Mouse (Mus musculus) lung, embryonic 14.5 days (tissue): ENCODE measurements around the gene Ncoa3. TPM values are rescaled to one million over a fixed set of nuclear protein-coding genes. Genes with fewer than 3 reads are reported as not detected.

Source experiments
- ATAC-seq: fragments of 200-750 bp; cut with Nextera tagmentation; 2 replicates; pipeline ENCODE4 v1.8.0; 2017; ENCODE audit warnings: mild to moderate bottlenecking, moderate TSS enrichment, moderate library complexity; ENCODE audit not compliant: insufficient read depth
- DNase-seq: peaks from one replicate; pipeline ENCODE4 v3.0.0-alpha.2; 2015
- H3K27ac ChIP-seq: fragments of 300-500 bp; sonication (generic); 2 replicates; pipeline ENCODE4 v1.5.1; 2014; ENCODE audit warnings: low read depth, mild to moderate bottlenecking, moderate library complexity
- H3K27me3 ChIP-seq: fragments of 300-500 bp; sonication (generic); 2 replicates; pipeline ENCODE4 v1.6.1; 2014; ENCODE audit warnings: low read length, control low read depth; ENCODE audit not compliant: insufficient read depth
- H3K36me3 ChIP-seq: fragments of 300-500 bp; sonication (generic); 2 replicates; pipeline ENCODE4 v1.6.1; 2014; ENCODE audit warnings: control low read depth; ENCODE audit not compliant: insufficient read depth
- H3K4me1 ChIP-seq: fragments of 300-500 bp; sonication (generic); 2 replicates; pipeline ENCODE4 v1.6.1; 2014; ENCODE audit warnings: antibody characterized with exemption, control low read depth; ENCODE audit not compliant: insufficient read depth
- H3K4me2 ChIP-seq: fragments of 300-500 bp; sonication (generic); 2 replicates; pipeline ENCODE4 v1.6.1; 2014; ENCODE audit warnings: mild to moderate bottlenecking
- H3K4me3 ChIP-seq: fragments of 300-500 bp; sonication (generic); 2 replicates; pipeline ENCODE4 v1.5.1; 2014; ENCODE audit warnings: low read depth, low read length
- H3K9ac ChIP-seq: fragments of 300-500 bp; sonication (generic); 2 replicates; pipeline ENCODE4 v1.6.1; 2014
- H3K9me3 ChIP-seq: fragments of 300-500 bp; sonication (generic); 2 replicates; pipeline ENCODE4 v1.6.1; 2016; ENCODE audit warnings: low read depth, low read length, control low read depth
- CTCF ChIP-seq: IDR thresholded peaks from 2 replicates; pipeline ENCODE4 v1.5.1; 2016; ENCODE audit warnings: antibody characterized with exemption, low read depth
- WGBS: fragments of 180-500 bp; shearing (Covaris S2); extraction: QIAGEN DNeasy Blood & Tissue Kit; methylation state at CpG from one replicate; pipeline ENCODE4 v1.1.7; 2014; 5-methylcytosine and 5-hydroxymethylcytosine counted together
- polyA plus RNA-seq: library from polyadenylated mRNA; unstranded; fragments of >200 nt; fragmentation: Nextera tagmentation; extraction: Ambion mirVana; gene quantifications from 2 replicates; pipeline ENCODE4 v1.2.1, GENCODE M21; 2014

The Ncoa3 gene
- polyA plus RNA-seq, 1 experiment from 2014 or later = 17.4 TPM

DNA sequence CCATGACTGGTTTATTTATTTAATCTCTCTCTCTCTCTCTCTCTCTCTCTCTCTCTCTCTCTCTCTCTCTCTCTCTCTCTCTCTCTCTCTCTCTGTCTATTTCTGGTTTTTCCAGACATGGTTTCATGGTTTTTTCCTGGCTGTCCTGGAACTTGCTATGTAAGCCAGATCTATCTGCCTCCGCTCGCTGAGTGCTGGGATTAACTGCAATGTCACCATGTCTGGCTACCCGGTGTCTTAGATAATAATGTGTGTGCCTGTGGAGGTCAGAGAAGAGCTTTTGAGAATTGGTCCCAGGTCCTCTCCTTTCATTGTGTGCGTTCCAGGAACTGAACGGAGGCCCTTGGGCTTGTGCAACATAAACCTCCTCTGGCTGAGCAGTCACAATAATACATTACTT lies 29.6 kb upstream of the Ncoa3 start:
- no peaks in the 10 kb centered on the region for H3K9me3 ChIP-seq
- H3K4me3 ChIP-seq = no peak overlapping the region
- no peaks in the 10 kb centered on the region for H3K4me1 ChIP-seq
- H3K27ac ChIP-seq = no peak overlapping the region
- no peak for TF ChIP-seq CTCF
- no peak for DNase-seq
- 74% methylated on average over 5 of the region's 5 CpGs for WGBS
- H3K27me3 ChIP-seq = no peaks in the 10 kb centered on the region
- no peak for ATAC-seq
- H3K36me3 ChIP-seq = no peaks in the 10 kb centered on the region
- H3K4me2 ChIP-seq = no peak overlapping the region
- no peak overlapping the region for H3K9ac ChIP-seq

DNA sequence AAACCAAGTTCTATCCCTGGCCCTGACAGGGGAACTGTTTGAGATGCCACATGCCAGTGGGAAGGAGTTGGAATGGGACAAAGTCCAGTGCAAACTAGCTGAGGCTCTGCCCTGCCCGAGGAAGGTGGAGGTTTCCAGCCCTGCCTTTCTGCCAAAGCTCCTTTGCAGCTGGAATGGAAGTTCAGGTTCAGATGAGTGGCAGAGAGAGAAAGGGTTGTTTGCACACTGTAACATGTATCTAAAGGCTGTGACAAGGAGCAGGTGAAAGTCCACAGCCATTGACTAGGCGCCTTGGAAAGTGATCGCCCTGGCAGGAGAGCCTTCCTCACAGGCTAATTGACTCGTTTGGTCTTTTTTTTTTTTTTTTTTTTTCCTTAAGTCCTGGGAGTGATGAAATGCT lies 28.3 kb upstream of the Ncoa3 start:
- Histone ChIP-seq H3K4me1 (0 out of 2 replicates have a peak, but pooled peaks cover 5% of the 10 kb centered on the region), H3K4me2 (no peak overlapping the region), H3K36me3 (no peaks in the 10 kb centered on the region), H3K9ac (no peak overlapping the region), H3K4me3 (no peak overlapping the region), H3K27me3 (no peaks in the 10 kb centered on the region), H3K27ac (no peak overlapping the region), H3K9me3 (no peaks in the 10 kb centered on the region)
- no peak for DNase-seq
- no peak for ATAC-seq
- WGBS = 38% methylated on average over 4 of the region's 4 CpGs
- no peak for TF ChIP-seq CTCF

DNA sequence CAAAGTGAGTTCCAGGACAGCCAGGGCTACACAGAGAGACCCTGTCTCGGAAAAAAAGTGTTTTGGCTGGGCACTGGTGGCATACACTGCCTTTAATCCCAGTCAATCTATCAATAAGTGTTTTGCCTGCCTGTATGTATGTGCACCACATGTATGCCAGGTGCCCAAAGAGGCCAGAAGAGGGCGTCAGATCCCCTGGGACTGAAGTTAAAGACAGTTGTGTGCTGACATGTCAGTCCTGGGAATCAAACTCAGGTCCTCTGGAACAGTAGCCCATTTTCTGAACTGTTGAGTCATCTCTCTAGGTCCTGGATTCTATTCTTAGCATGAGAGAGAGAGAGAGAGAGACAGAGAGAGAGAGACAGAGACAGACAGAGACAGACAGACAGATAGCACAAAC lies 25.4 kb upstream of the Ncoa3 start:
- TF ChIP-seq CTCF = no peak
- Histone ChIP-seq H3K36me3 (no peaks in the 10 kb centered on the region), H3K4me2 (no peak overlapping the region), H3K4me3 (no peak overlapping the region), H3K9me3 (no peaks in the 10 kb centered on the region), H3K4me1 (0 out of 2 replicates have a peak, but pooled peaks cover 9% of the 10 kb centered on the region), H3K27me3 (no peaks in the 10 kb centered on the region), H3K9ac (no peak overlapping the region), H3K27ac (no peak overlapping the region)
- 84% methylated on average over 2 of the region's 2 CpGs for WGBS
- DNase-seq (no peak), ATAC-seq (no peak)

DNA sequence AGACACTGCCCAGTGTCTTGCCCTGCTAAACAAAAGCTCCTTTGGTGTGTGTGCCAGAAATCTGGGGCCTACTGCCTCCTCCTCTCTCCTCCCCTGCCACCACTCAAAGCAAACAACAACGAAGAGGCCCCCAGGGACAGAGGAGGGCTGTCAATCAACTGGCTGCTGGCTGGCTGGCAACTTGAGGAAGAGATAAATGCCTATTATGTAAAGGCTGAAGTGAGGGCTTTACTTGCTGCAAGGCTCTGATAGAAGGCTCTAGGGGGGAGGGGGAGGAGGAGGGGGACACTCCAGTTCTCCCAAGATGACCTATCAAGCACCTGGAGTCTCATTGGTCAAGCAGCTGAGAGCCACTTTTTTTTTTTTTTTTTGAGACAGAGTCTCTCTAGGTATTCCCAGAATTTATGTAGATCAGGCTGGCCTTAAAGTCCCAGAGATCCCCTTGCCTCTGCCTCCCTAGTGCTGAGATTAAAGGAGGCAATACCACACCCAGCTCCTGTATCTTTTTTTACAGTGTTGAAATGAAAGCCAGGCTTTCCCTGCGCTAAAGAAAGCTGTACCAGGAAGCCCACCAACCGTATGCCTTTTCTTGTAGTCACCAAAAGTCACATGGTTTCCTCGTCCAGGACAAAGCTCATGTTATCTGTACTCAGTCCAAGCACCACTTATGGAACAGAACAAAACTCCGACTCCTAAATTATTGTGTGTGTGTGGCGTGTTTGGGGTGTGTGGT lies 24.4 kb upstream of the Ncoa3 start:
- DNase-seq = peak; percentile 11
- no peak overlapping the region for H3K9ac ChIP-seq
- H3K4me3 ChIP-seq = no peak overlapping the region
- H3K36me3 ChIP-seq = no peaks in the 10 kb centered on the region
- no peak for TF ChIP-seq CTCF
- 55% methylated on average over 6 of the region's 6 CpGs for WGBS
- ATAC-seq = no peak
- no peaks in the 10 kb centered on the region for H3K9me3 ChIP-seq
- 0 out of 2 replicates have a peak, but pooled peaks cover 9% of the 10 kb centered on the region for H3K4me1 ChIP-seq
- no peaks in the 10 kb centered on the region for H3K27me3 ChIP-seq
- H3K4me2 ChIP-seq = no peak overlapping the region
- H3K27ac ChIP-seq = no peak overlapping the region

DNA sequence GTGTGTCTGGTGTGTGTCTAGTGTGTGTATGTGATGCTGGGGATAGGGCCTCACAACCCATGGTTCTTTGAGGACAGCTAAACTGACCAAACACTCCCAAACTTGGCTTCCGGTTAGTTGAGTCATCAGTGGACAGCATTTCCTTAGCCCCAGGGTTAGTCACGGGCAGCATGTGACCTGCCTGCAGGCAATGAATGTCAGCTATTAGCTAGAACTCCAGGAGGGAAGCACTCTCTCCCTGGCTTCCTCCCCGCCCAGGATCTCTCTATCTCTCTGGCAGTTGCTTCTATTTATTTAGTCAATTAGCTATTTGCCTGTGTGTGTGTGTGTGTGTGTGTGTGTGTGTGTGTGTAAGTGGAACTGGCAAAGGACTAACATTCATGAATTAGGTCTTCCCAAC lies 23.6 kb upstream of the Ncoa3 start:
- H3K4me2 ChIP-seq = no peak overlapping the region
- H3K36me3 ChIP-seq = no peaks in the 10 kb centered on the region
- H3K4me3 ChIP-seq = no peak overlapping the region
- DNase-seq (peak; percentile 47), ATAC-seq (no peak; the same call in 1 of the 2 replicates)
- H3K9me3 ChIP-seq = no peaks in the 10 kb centered on the region
- 34% methylated on average over 3 of the region's 3 CpGs for WGBS
- H3K9ac ChIP-seq = no peak overlapping the region
- H3K27ac ChIP-seq = no peak overlapping the region
- TF ChIP-seq CTCF = no peak
- 0 out of 2 replicates have a peak, but pooled peaks cover 9% of the 10 kb centered on the region for H3K4me1 ChIP-seq
- H3K27me3 ChIP-seq = no peaks in the 10 kb centered on the region

DNA sequence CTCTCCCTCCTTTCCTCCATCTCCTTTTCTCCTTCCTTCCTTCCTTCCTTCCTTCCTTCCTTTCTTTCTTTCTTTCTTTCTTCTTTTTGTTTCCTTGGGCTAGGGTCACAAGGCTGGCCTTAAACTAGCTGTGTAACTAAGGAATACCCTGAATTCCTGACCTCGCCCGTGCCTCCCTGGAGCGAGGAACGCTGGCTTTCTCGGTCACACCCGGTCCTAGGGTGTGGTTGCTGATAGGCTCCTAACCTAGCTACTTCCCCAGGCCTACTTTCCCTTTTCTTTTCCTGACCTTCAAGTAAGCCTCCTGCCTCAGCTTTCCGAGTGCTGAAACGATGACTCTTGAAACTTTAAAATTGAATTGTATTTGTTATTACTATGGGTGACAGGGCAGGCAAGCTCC lies 23.0 kb upstream of the Ncoa3 start:
- WGBS = 32% methylated on average over 8 of the region's 8 CpGs
- Histone ChIP-seq H3K9ac (no peak overlapping the region), H3K36me3 (no peaks in the 10 kb centered on the region), H3K9me3 (no peaks in the 10 kb centered on the region), H3K27me3 (no peaks in the 10 kb centered on the region), H3K4me2 (no peak overlapping the region), H3K4me1 (0 out of 2 replicates have a peak, but pooled peaks cover 9% of the 10 kb centered on the region), H3K4me3 (no peak overlapping the region), H3K27ac (no peak overlapping the region)
- ATAC-seq = no peak
- no peak for TF ChIP-seq CTCF
- peak; percentile 8 for DNase-seq

DNA sequence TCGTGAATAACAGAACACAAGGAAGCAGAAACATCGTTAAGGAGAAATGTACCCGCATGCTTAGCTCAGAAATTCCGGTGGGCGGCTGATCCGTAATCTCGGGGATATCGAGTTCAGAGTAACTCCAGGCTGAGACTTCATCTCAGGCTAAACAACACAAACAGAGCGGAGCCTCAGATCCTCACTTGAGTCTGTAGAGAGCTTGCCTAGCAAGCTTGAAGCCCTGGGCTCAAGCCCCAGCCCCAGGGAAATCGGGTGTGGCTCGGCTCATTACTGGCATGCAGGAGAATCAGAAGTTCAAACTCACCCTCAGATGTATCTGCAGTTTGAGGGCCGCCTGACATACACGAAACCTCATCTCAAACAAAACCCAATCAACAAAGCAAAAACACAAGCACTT lies 22.5 kb upstream of the Ncoa3 start:
- 70% methylated on average over 13 of the region's 13 CpGs for WGBS
- no peak overlapping the region for H3K4me3 ChIP-seq
- no peak overlapping the region for H3K9ac ChIP-seq
- no peaks in the 10 kb centered on the region for H3K36me3 ChIP-seq
- DNase-seq (no peak), ATAC-seq (no peak)
- H3K4me1 ChIP-seq = 0 out of 2 replicates have a peak, but pooled peaks cover 9% of the 10 kb centered on the region
- H3K27ac ChIP-seq = no peak overlapping the region
- no peaks in the 10 kb centered on the region for H3K27me3 ChIP-seq
- no peaks in the 10 kb centered on the region for H3K9me3 ChIP-seq
- no peak for TF ChIP-seq CTCF
- H3K4me2 ChIP-seq = no peak overlapping the region
